Mouse (Mus musculus): ENCODE results near the gene Smyd2.

DNA sequence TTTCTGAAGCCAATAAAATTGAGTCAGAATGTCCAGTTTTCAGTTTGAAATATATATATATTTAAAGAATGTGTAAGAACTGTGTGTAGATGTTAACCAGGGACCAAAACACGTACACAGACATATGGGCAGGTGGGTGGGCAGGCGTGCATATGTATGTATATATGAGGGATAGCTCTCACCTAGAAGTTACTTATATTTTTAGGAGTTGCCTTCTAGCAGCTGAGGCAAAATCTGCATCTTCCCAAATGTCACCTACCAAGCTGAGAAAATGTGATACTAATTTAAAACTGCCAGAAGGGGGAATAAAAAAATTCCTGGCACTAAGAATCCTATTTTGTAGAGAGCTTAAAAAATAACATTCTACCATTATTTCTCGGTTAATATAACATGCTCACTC lies 2.4 kb downstream of the Smyd2 start:
- TF ChIP-seq CTCF (IDR thresholded peaks at IDR 0.05; ENCODE audit: low read depth) (no peak), EP300 (IDR thresholded peaks at IDR 0.05; ENCODE audit: low read depth) (no peak)
